Mouse (Mus musculus): Measurements from ENCODE around the gene Hepacam2.
A peak's percentile ranks its signal among the peaks of the same experiment; 100 is the strongest.
"Not testable (repeated sequence)": the region's sequence is repeated elsewhere in the genome, so short reads cannot be mapped to it uniquely, and the experiment has no call there.

Gene Hepacam2

DNA sequence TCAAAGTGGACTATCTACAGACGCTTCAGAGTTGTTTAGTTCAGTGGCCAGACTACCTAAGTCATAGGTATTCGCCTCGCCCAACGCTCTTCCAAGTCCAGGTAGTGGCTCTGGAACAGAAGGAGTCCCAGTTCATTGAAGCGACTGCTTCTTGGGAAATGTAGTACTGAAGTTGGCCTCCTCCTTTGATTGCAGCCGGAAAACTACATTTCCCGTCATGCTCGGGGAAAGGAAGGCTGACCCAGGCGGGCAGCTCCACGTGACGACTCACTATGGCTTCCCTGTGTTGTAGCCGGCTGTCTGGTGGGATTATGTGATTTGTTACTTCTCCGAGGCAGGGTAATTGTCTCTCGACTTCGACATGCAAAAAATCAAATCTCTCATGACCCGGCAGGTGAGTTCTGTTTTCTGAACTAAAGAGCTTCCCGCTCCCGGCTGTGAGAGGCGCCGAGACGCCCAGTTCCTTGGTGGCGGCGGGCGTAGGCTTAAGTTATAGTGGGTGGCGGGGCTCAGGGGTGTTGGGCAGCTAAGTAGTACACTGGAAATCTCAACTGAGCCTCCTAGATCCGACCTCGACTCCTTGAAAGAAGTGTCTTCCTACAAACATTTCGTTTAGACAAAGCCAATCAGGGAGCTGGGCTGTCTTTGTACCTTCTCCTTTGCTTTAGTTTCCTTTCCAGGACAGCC is at the start of gene Hepacam2, which contains the start of gene Vps50:
Hepacam2 (minus strand) TSS at position 137 of the 687 bp plus-strand sequence.
Vps50 (plus strand) TSS at position 221 of the 687 bp plus-strand sequence.
- peak; percentile 91 to 96 for DNase-seq (ENCODE audit: inconsistent age in 2 of 2, low spot score in 1 of 2)

DNA sequence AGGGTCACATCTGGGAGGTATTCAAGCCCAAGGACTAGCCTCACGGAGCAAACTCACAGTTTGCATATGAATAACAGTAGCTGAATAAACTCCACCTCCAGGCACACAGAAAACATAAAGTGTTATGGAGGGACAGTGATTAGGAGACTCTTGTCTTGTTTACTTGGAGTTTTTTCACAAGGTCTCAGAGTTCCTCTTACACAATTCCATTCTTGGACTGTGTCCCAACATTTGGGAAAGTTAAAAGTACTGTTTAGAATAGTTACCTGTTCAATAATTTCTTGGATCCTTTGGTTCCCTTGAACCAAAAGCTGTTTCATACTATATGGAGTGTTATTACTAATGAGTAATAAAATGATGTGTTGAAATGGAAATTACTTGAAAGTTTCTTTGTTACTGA is 46.9 kb upstream of the Hepacam2 start:
- peak in 1 of 2 experiments; percentile 41 for DNase-seq (ENCODE audit: inconsistent age in 2 of 2, low spot score in 1 of 2)

DNA sequence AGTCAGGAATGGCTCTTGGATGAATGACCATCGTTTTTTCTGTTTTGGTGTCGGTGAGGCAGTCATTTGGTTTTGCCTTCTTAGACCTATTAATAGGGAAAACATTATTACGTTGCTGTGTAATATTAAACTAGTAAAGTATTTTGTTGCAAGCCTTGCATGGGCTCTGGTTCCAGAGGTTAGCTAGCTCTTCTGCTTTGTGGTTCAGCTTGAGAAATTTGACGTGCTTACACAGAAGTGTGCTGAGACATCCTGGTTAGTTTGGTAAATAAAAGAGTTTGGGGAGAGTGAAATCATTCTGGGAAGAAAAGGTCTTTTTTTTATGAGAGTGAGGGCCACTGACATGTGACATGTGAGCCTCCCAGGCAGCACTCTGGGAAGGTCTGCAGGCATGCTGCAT is 45.8 kb upstream of the Hepacam2 start:
- DNase-seq (ENCODE audit: inconsistent age in 2 of 2, low spot score in 1 of 2): no peak

DNA sequence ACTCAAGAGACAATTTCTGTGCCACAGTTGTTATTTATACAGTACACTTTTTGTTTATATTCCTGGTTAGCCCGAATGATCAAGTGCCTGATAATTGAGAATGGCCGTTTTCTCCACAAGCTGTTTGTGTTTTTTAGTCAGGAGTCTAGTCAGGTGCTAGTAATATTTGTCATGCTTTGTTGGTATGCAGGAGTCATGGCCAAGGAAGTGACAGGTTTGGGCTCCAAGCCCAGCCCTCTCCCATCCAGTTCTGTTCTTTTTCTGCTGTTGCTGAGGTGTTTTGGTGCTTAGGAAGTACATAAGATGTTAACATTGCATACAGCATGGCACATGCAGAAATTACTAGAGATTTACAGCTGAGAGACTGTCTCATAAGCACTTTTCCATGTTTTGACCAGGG is 41.4 kb upstream of the Hepacam2 start:
- no peak for DNase-seq (ENCODE audit: inconsistent age in 2 of 2, low spot score in 1 of 2)

DNA sequence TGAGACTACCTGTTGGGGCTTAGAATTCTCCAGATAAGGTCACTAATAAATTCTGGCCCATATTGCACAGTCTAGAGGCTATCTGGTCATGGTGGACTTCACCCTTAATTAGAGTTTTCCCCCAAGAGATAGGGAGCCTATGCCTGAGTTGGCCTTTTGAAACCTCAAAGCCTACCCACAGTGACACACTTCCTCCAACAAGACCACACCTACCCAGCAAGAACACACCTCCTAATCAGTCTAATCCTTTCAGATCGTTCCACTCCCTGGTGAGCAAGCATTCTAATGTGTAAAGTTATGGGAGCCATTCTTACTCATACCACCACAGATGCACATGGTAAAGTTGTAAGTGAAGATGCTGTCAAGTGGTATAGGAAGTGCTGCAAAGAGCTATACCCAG is 38.0 kb upstream of the Hepacam2 start:
- no peak for DNase-seq (ENCODE audit: inconsistent age in 2 of 2, low spot score in 1 of 2)

DNA sequence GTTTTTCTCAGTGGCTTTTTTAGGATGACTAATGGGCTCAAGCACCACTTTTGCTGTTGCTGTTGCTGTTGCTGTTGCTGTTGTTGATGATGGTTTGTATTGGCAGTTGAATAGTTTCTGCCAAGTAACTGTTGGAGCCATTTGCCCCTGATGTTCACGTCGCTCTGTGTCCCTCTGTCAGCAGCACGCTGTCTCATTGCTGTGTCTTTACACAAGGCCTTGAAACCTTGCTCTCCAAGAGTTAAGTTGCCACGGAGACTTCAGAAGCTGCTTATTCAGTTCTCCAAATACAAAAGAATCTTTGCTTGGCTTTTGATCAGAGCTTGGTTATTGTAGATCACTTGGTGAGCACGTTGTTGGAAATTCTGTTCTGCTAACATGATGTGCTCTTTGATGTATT is 33.3 kb upstream of the Hepacam2 start:
- DNase-seq (ENCODE audit: inconsistent age in 2 of 2, low spot score in 1 of 2): no peak

DNA sequence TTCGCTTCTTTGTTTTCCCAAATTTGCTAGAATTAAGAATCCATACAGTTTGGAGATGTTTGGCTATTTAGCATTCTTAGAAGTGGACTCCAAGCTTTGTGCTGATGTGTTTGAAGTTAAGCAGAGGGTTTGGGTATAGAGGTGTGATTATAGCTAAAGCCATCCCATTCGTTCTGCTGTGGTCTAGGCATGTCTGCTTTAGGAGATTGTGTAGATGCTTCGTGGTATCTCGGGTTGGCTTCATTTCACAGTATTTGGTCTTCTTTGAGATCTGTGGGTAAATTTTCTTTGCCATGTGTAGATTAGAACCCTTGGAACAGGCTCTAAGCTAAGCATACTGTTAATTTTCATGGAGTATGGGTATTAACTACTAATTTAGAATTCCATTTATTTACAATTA is 30.1 kb upstream of the Hepacam2 start:
- DNase-seq (ENCODE audit: inconsistent age in 2 of 2, low spot score in 1 of 2): no peak

DNA sequence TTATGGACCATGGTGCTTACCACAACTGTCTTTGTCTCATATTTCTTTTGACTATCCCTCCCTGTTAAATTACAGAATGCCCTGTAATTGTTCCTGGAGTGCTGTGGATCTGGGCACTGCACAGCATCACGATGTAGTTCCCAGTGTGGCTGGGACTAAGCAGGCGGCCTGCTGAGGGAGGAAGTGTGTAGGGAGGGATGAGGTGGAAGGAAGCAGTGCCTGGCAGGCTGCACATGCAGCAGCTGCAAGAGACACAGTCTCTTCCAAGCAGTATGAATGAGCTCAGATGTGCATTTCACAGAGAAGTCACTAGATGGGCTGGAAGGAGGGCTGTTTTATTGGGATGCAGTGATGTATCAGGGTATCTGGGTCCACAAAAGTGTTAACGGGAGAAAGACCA is 14.5 kb upstream of the Hepacam2 start:
- DNase-seq (ENCODE audit: inconsistent age in 2 of 2, low spot score in 1 of 2): no peak

DNA sequence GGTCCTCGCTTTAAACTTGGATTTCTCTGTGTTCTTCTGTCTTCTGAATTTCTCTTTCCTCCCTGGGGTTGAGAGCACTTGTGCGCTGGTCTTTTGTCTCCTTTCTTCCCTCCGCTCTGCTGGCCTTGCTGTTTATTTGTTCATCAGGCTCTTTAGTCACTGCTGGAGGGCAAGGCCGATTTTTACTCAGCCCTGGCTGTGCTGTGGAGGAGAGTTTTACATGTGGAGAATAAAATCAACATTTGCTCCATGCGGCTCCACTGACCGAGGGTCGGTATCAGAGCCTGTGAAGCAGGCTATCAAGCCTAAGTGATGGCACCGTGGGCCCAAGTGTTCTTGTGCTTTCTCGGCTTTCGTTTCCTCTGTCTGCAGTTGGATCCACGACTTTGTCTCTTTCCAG is 13.5 kb upstream of the Hepacam2 start:
- DNase-seq (ENCODE audit: inconsistent age in 2 of 2, low spot score in 1 of 2): peak in 1 of 2 experiments; percentile 67

DNA sequence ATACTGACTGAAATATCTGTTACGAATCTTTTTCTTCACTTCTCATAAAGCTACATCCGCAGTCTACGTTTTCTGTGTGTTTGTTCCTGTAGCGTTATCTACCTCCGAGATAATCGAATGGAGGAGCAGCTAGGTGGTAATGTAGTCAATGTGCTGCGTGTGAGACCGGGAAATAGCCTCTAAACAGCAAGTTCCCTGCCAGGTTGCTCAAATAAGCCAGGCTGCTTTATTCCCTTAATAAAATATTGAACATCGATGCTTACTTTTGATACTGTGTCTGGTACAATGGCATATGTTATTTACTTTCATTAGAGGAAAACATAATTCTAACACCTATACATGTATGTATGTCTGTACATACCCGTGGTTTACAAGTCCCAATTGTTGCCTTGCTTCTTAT is 13.0 kb upstream of the Hepacam2 start:
- DNase-seq (ENCODE audit: inconsistent age in 2 of 2, low spot score in 1 of 2): no peak

DNA sequence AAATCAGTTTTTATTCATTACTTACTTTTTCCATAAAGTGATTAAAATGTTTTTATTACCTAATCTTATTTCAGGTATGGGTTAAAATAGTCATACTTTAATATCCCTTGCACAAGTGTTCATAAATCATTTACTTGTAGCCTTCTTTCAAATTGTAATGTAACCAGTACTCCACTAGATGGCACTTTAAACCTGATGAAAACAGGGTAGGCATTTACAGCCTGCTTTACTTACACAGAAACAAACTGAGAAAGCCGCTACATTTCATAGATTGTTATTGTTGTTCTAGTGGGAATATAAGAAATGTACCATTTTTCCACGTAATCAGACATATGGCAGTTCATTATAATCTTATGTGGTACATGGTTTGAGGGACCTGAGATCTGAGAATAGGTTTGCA is 11.7 kb upstream of the Hepacam2 start:
- DNase-seq (ENCODE audit: inconsistent age in 2 of 2, low spot score in 1 of 2): peak in 1 of 2 experiments; percentile 63

DNA sequence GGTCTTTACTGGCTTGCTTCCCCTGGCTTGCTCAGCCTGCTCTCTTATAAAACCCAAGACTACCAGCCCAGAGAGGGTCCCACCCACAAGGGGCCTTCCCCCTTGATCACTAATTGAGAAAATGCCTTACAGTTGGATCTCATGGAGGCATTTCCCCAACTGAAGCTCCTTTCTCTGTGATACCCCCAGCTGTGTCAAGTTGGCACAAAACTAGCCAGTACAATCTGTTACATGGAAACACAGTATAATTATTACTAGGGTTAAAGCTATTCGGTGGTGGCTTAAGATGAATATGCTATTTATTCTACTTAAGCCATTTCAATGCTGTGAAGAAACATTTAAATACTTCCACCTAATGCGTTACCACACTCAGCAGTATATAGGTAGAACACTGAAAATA is 10.1 kb upstream of the Hepacam2 start:
- not testable (repeated sequence) for DNase-seq (ENCODE audit: inconsistent age in 2 of 2, low spot score in 1 of 2)

DNA sequence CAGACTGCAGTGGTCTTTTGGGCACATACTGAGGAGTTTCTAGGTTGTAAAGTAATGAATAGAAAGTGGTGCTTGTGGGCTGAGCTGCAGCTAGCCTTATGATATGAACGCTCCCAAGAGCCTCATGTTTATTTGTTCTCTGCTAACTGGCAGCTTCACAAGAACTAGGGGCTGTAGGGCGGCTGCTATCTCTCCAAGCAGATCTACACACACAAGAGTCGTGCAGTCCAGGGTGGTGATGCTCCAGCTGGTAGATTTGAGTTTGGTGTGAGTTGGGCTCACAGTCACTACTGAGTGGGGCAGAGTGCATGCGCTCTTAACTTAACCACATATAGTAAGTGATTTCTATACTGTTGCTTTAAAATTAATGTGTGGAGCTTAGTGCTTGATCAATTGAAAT is 9.0 kb upstream of the Hepacam2 start:
- DNase-seq (ENCODE audit: inconsistent age in 2 of 2, low spot score in 1 of 2): no peak

DNA sequence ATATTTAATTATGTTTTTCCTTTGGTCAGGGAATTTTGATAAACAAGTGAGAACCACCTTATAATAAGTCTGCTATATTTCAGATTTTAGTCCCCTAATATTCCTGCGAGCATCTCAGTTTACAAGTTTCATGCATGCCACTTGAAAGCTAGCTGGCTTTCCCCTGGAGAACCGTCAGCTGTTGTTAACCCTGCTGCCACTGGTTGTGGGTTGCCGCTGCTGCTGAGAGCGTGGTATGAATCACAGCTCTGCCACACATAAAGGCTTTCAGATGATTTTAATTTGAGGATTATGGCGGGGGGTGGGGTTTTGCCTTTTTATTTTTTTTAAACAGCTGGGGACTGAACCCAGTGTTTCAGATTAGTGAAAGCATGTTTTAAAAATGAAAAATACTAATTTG is 7.2 kb upstream of the Hepacam2 start:
- DNase-seq (ENCODE audit: inconsistent age in 2 of 2, low spot score in 1 of 2): no peak

DNA sequence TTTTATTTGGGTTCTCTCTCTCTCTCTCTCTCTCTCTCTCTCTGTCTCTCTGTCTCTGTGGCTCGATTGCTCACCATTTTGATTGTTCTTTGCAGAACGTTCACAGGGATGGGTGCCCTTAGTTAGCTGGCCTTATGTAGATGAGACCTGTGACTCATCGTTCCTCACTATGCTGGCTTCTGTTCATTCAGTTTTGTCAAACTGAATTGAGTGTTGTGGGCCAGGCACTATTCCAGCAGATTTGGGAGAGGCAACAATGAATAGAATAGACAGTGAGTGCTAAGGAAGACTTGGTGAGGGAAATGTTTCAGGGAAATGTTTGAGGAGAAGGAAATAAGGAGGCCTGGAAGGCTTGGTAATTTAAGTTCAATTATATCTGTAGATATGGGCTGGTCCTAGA is 2.2 kb upstream of the Hepacam2 start:
- no peak for DNase-seq (ENCODE audit: inconsistent age in 2 of 2, low spot score in 1 of 2)

DNA sequence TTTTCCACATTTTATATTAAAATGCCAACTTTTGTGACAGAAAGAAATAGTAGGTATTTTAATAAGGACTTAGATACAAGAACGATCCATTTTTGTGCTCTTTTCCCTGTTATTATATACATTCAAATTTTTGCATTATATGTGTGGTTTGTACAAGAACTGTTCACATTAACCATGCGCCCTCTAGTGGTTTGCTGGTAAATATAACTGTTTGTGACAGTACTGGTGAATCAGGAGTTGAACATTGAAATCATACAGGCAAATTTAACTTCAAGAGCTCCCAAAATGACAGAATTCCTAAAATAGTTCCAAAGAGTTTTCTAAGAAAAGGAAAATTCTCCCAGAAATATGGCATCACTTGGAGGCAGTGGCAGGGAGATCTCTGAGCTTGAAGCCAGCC is 1.9 kb downstream of the Hepacam2 start:
- peak in 1 of 2 experiments; percentile 68 for DNase-seq (ENCODE audit: inconsistent age in 2 of 2, low spot score in 1 of 2)

DNA sequence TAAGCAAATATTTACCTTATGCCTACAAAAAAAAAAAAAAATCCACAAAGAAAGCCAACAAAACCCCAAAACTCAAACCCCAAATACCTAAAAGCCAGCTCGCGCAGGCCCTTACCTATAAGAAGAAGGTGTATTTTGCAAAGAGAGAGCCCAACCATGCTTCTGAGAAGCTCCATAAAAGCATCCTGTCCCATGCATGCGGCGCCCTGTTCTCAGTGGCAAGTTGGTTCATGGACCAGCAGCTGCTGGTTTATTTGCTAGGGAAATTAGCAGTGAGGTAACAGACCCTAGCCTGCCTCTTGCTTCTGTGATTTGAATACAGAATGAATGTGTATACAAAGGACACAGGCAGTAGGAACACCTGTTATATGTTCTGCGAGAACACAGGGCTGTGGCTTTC is 3.8 kb downstream of the Hepacam2 start:
- DNase-seq (ENCODE audit: inconsistent age in 2 of 2, low spot score in 1 of 2): no peak

DNA sequence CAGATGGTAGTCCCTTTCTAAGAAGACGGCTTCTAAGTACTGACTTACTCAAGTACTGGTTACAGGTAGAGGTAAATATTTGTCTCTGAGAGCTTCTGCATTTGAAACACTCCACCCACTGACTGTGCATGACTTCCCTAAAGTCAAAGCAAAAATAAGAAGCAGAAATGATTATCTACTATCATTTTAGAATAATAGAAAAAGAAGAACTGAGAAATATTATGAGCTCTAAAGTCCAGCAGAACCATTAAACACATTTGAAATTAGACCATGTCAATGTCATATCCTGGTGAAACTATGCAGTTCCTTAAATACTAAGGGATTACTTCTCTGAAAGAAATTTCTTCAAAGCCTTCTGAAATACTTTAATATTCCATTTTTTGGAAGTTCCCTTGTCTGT is 10.7 kb downstream of the Hepacam2 start:
- DNase-seq (ENCODE audit: inconsistent age in 2 of 2, low spot score in 1 of 2): no peak

DNA sequence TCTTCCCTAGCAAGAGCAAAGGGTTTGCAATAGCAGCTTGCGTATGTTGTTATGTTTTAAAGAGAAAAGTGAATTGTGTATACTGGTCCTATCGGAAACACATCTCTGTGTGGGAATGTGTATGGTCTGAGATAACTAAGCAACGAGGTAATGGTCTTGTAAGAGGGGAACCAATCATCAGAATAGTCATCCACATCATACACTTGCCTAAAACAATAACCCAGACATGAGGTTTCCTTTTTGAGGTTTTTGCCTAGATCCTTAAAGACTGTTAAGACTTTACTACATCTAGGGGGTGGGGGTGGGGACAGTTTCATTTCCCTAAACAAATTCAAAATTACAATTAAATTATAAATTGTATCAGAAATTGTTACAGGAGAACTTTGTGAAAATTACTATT is 13.0 kb downstream of the Hepacam2 start:
- no peak for DNase-seq (ENCODE audit: inconsistent age in 2 of 2, low spot score in 1 of 2)

DNA sequence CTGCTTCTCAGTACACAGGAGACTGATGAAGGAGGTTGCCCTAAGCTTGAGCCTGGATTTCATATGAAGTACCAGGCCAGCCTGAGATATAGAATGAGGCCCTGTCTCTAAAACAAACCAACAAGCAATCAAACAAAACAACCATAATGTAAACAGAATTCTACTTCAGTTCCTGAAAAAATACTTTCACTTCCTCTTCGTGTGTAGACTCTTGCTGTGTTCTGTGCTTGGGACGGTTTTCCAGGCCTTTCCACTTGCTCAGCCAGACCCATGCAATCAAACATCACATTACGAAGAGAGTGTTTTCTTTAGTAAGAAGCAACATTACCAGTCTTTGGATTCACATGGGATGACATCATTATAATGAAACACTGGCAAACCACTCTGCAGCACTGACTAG is 16.4 kb downstream of the Hepacam2 start:
- no peak for DNase-seq (ENCODE audit: inconsistent age in 2 of 2, low spot score in 1 of 2)

DNA sequence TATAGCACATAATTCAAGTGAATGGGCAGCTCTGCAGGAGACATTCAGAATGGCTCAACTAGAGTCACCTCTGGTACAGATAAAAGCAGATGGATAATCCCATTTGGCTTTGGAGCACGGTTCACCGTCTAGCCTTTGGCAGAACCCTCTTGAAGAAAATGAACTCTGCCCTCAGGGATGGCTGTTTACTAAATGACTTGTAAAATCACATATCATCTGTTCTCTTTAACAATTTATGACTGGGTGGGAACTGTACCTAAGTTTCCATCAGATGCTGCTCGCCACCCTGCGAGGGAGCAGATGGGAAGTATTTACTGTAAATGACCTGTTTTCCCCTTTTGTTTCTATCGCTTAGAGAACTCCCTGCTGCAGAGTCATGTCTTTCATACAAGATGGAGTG is 18.2 kb downstream of the Hepacam2 start:
- no peak for DNase-seq (ENCODE audit: inconsistent age in 2 of 2, low spot score in 1 of 2)

DNA sequence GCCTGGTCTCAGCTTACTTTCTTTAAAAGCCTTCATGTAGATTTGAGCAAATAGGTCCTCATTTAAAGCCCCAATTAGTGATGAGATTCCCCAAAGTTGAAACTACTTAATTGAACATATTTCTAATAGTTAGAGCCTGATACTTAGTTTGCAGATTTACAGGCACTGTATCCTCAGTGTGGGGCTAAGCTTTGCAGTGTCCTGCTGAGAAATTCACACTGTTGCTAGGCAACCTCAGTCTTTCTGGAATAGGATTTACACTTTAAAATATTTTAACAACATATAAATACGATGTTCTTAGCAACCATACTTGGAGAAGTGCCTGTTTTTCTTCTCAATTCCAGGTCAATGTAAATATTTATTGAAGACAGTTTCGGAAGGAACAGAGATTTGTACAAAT is 21.8 kb downstream of the Hepacam2 start:
- no peak for DNase-seq (ENCODE audit: inconsistent age in 2 of 2, low spot score in 1 of 2)

DNA sequence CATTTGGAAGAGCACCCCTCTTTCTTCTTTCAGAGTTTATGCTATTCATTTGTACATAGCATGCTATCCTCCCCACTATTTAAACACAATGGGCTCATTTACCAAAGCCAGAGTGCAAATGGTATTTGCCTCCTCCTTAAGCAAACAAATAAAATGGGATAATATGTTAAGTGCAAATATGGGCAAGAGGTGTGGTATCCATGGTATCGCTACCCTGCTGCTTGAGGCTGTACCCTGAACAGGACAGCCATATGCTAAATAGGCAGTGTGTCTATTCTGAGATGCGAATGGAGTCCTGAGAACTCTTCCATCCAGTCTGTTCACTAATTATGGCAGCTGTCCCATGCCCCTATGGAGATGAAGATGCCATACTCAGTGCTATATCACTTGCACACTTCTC is 27.4 kb downstream of the Hepacam2 start:
- no peak for DNase-seq (ENCODE audit: inconsistent age in 2 of 2, low spot score in 1 of 2)

All from adrenal gland, adult (tissue).